ENCODE assay signal across 8 mouse cellular contexts in genomic region chr1:189187737-189188390, GRCm38 (mm10).
DNase-seq lines count a peak whose midpoint lies in the region; ATAC-seq and TF ChIP-seq lines count a peak whose summit lies in the region.

No protein-coding gene starts in this region.

- no peaks in the 10 kb centered on the region for H3K36me3 ChIP-seq in heart, embryonic 12.5 days
- no peaks in the 10 kb centered on the region for H3K36me3 ChIP-seq in heart, embryonic 10.5 days
- H3K36me3 ChIP-seq in forebrain, embryonic 10.5 days (replicated peaks), result no peaks in the 10 kb centered on the region
- H3K36me3 ChIP-seq in neural tube, embryonic 14.5 days (ENCODE audit: control insufficient read depth, insufficient read depth, low read length), result no peaks in the 10 kb centered on the region
- no peaks in the 10 kb centered on the region for H3K36me3 ChIP-seq in liver, postnatal 0 days (replicated peaks; ENCODE audit: insufficient read depth, low read length)

- H3K27ac ChIP-seq in heart, embryonic 12.5 days (ENCODE audit: poor library complexity, severe bottlenecking), result 0 out of 2 replicates have a peak overlapping the region, but pooled peaks have one; percentile 21
- no peak overlapping the region for H3K27ac ChIP-seq in heart, embryonic 10.5 days
- peak overlapping the region; percentile 85 for H3K27ac ChIP-seq in forebrain, embryonic 10.5 days
- H3K27ac ChIP-seq in neural tube, embryonic 14.5 days (ENCODE audit: low read depth, low read length), result peak overlapping the region; percentile 55
- H3K27ac ChIP-seq in liver, postnatal 0 days (ENCODE audit: low read depth), result no peak overlapping the region

- no peaks in the 10 kb centered on the region for H3K9me3 ChIP-seq in heart, embryonic 12.5 days (replicated peaks)
- no peaks in the 10 kb centered on the region for H3K9me3 ChIP-seq in heart, embryonic 10.5 days
- no peaks in the 10 kb centered on the region for H3K9me3 ChIP-seq in forebrain, embryonic 10.5 days
- no peaks in the 10 kb centered on the region for H3K9me3 ChIP-seq in neural tube, embryonic 14.5 days (ENCODE audit: control insufficient read depth, low read length)
- peaks cover 2% of the 10 kb centered on the region; the same call in 1 of the 2 replicates for H3K9me3 ChIP-seq in liver, postnatal 0 days (ENCODE audit: low read length)

- H3K27me3 ChIP-seq in heart, embryonic 12.5 days (replicated peaks), result no peaks in the 10 kb centered on the region
- no peaks in the 10 kb centered on the region for H3K27me3 ChIP-seq in heart, embryonic 10.5 days (ENCODE audit: insufficient read depth, poor library complexity, severe bottlenecking)
- no peaks in the 10 kb centered on the region for H3K27me3 ChIP-seq in forebrain, embryonic 10.5 days (ENCODE audit: poor library complexity, severe bottlenecking)
- no peaks in the 10 kb centered on the region for H3K27me3 ChIP-seq in neural tube, embryonic 14.5 days (ENCODE audit: control insufficient read depth, insufficient read depth, low read length)
- H3K27me3 ChIP-seq in liver, postnatal 0 days (ENCODE audit: insufficient read depth, low read length), result no peaks in the 10 kb centered on the region

- WGBS in heart, embryonic 12.5 days, result 54% methylated on average over 12 of the region's 12 CpGs
- 73% methylated on average over 12 of the region's 12 CpGs for WGBS in heart, embryonic 10.5 days
- WGBS in forebrain, embryonic 10.5 days, result 50% methylated on average over 12 of the region's 12 CpGs
- WGBS in neural tube, embryonic 14.5 days, result 23% methylated on average over 12 of the region's 12 CpGs
- 79% methylated on average over 12 of the region's 12 CpGs for WGBS in liver, postnatal 0 days (ENCODE audit: insufficient replicate concordance)

- no peak overlapping the region for H3K9ac ChIP-seq in heart, embryonic 12.5 days
- H3K9ac ChIP-seq in neural tube, embryonic 14.5 days (replicated peaks; ENCODE audit: low read depth, low read length), result no peak overlapping the region
- H3K9ac ChIP-seq in liver, postnatal 0 days (replicated peaks), result no peak overlapping the region

- ATAC-seq in heart, embryonic 12.5 days (ENCODE audit: insufficient number of reproducible peaks, low FRiP score), result no peak
- peak; percentile 92 for ATAC-seq in neural tube, embryonic 14.5 days (ENCODE audit: low read depth)
- no peak for ATAC-seq in liver, postnatal 0 days

- no peak for TF ChIP-seq EP300 in liver, postnatal 0 days (IDR thresholded peaks at IDR 0.05; ENCODE audit: low read depth)

- TF ChIP-seq CTCF in liver, postnatal 0 days (IDR thresholded peaks at IDR 0.05; ENCODE audit: low read depth), result no peak

- no peak overlapping the region for H3K4me2 ChIP-seq in heart, embryonic 12.5 days
- no peak overlapping the region for H3K4me2 ChIP-seq in neural tube, embryonic 14.5 days (ENCODE audit: low read depth, low read length)
- no peak overlapping the region for H3K4me2 ChIP-seq in liver, postnatal 0 days (ENCODE audit: low read depth, low read length)

- H3K4me3 ChIP-seq in heart, embryonic 12.5 days, result no peak overlapping the region
- no peak overlapping the region for H3K4me3 ChIP-seq in heart, embryonic 10.5 days
- H3K4me3 ChIP-seq in forebrain, embryonic 10.5 days, result no peak overlapping the region
- no peak overlapping the region for H3K4me3 ChIP-seq in neural tube, embryonic 14.5 days (ENCODE audit: low read depth, low read length)
- H3K4me3 ChIP-seq in liver, postnatal 0 days (ENCODE audit: low read depth, low read length), result no peak overlapping the region

- H3K4me1 ChIP-seq in heart, embryonic 12.5 days (replicated peaks), result peaks cover 15% of the 10 kb centered on the region
- H3K4me1 ChIP-seq in heart, embryonic 10.5 days, result peaks cover 12% of the 10 kb centered on the region
- peaks cover 41% of the 10 kb centered on the region for H3K4me1 ChIP-seq in forebrain, embryonic 10.5 days
- peaks cover 3% of the 10 kb centered on the region; the same call in 1 of the 2 replicates for H3K4me1 ChIP-seq in neural tube, embryonic 14.5 days (ENCODE audit: control insufficient read depth, insufficient read depth, low read length)
- no peaks in the 10 kb centered on the region for H3K4me1 ChIP-seq in liver, postnatal 0 days (ENCODE audit: insufficient read depth)

- DNase-seq in heart, embryonic 10.5 days (ENCODE audit: low spot score), result no peak
- DNase-seq in forebrain, embryonic 10.5 days (ENCODE audit: extremely low spot score, low spot score), result peak; percentile 52
- peak; percentile 54 to 84 for DNase-seq in layer of hippocampus, postnatal 14 days (ENCODE audit: low spot score in 2 of 2)
- no peak for DNase-seq in urinary bladder, postnatal 10 days (ENCODE audit: low spot score)
- DNase-seq in liver, postnatal 0 days, result no peak
- no peak for DNase-seq in thymus, postnatal 14 days

Comparison
In these comparisons a context has a peak if more than half of its experiments do, and no peak if none do; other contexts are left out.
1. H3K27ac ChIP-seq: peak in heart, embryonic 12.5 days (single experiment), forebrain, embryonic 10.5 days (single experiment) and neural tube, embryonic 14.5 days (single experiment); none in heart, embryonic 10.5 days (single experiment) and liver, postnatal 0 days (single experiment).
2. DNase-seq: peak in forebrain, embryonic 10.5 days (single experiment) and layer of hippocampus, postnatal 14 days (2 of 2); none in heart, embryonic 10.5 days (single experiment), urinary bladder, postnatal 10 days (single experiment), liver, postnatal 0 days (single experiment) and thymus, postnatal 14 days (single experiment).